Mouse (Mus musculus) thymus, postnatal 36 days (tissue): Measurements from ENCODE around the gene Banp.

Experiments
- DNase-seq, 2 experiments: peaks; one replicate each; pipeline ENCODE4 v3.0.0; 2022; ENCODE audit warnings: mixed read lengths in 2 of 2

Gene Banp

DNA sequence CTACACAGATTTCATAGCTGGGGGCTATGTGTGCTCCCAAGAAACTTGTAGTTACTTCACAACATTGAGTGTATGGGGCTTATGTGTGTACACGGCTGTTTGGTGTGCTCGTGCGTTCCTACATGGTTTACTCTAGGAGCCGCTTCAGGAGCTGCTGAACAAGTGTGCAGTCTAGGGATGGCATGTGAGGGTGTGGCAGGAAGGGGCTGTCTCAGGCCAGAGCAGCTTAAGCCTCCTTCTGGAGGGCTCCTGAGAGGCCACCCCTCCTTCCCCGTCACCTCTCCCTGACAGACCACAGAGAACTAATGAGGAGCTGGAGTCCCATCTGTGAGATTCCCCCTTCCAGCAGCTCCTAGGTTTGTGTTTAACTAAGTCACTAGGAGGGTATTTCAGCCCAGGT is 38.3 kb downstream of the Banp start:
- DNase-seq, result no peak

DNA sequence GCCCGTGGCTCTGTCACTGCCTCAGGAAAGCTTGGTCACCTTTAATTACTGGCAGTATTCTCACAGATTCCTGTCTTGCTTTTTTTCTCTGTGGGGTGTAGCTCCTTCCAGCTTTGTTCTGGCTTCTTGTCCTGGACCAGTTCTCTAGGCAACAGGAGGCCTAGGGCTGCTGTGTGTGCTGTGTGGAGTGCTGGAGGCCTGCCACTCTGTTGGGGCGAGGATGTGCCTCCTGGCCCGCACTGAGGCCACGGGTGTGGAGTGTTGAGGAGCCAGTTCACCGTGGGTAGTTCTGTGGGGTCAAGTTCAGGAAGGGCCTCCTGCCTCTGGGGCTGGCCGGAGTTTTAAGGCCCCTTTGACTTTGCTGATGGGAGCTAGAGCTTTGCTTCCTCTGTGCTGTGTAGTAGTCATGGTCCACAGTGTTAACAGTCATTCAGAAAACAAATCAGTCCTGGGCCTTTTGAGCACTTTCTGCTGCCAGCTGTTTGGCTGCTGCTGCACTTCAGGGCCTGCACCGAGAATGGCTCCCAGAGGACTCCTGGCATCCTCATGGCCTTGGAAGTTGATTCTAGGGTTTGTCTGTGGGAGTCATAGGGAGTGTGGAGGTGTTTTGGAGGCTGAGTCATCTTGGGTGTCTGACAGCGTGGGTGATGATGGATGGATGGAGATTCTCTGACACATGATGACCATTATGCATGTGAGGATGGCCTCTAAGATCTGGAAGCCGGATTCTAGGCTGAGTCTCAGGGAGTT is 41.1 kb downstream of the Banp start:
- no peak for DNase-seq

DNA sequence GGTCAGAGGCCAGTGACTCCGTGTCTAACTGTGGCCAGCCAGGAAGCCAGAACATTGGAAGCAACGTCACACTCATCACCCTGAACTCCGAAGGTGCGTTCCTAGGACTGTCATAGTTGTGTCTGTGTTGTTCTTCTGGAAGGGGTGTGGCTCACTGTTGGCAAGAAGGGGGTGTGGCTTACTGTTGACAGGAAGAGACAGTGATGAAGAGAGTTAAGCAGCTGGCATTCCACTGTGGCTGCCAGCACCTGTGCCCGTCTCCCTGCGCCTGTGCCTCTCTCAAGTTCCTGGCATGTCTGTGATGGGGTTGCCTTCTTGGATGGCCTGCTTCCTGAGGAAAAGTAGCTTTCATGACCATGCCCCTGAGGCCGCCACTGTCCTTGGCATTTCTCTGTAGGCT is 42.1 kb downstream of the Banp start:
- DNase-seq, result no peak

DNA sequence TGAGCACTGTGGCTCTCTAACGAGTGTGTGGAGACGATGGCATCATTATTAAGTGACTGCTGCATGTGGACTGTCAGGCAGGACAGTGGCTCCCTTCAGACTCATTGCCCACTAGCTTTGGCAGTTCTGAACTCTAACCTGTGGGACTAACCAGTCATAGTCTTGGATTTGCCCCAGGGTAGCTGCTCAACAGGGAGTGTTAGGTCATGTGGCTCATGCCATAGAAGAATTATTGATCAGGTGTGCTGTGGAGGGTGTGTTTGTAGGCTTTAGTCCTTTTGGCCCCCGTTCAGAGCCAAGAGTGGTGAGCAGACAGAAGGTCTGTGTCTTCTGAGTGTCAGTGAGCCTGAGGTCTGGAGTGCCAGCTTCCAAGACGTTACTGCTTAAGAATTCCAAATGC is 43.4 kb downstream of the Banp start:
- DNase-seq, result no peak

DNA sequence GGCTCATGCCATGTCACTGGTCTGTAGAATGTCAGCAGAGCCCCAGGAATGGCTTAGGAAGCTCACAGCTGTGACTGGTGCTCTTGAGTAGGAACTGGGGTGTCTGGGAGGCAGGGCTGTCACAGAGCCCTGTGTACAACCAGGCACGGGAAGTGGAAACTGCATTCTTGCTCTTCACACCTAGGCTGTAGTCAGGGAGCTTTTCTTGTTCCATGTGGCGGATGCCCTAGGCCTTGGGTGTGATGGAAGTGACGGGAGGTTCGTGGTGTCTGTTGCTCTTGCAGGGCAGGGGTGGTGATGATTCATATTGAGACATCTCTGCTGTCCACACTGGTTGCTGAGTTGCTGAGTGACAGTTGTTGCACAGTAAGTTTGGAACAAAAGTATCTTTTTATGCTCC is 45.6 kb downstream of the Banp start:
- DNase-seq, result no peak

DNA sequence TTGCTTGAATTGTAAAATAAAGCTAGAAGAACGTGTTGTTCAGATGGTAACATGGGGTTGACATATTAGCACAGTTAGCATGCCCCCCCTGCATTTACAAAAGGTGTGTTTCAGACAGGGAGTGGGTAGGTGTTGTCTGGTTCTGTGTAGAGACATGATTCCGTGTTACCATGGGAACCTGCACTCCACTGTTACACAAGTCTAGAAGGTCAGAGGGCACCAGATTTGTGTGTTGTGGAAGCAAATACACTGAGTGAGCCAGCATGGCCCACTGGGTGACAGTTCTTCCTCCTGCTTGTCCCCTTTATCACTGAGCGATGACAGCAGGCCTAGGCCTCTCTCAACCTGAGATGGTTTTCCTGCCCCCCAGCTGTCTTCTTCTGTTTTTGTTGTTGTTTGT is 46.3 kb downstream of the Banp start:
- no peak for DNase-seq

DNA sequence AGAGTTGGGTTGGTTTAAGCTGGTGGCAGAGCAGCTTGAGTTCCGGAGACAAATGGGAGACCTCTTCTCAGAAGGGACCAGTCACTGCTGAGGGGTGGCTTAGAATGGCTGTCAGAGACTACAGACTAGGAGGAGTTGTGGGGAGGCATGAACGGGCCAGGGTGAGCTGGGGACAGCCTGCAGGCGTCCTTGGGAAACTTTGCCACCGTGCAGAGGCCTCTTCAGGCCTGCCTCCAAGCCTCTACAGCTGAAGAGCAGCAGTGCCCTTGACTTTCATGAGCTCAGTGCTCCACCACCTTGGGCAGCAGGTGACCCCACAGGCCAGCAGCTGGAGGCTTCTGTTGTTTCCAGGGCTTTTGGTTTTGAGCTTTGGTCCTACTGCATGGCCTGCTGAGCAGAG is 49.1 kb downstream of the Banp start:
- no peak for DNase-seq

DNA sequence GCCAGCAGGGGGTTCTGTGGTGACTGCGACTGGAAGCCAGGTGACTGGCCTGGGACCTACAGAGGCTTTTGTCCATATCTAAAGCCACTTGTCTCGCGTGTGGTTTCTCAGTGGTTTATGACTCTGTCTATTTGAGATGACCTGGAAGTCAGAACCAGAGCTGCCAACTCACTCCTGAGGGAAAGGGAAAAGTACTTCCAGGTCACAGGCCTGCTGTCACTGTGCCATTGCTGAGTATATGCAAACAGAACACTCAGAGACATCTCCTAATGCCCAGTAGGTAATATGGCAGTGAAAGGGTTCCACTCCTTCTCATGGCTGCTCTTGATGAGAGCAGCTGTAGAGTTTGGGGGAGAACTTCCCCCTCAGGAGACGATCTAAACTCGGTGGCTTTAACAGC is 49.7 kb downstream of the Banp start:
- DNase-seq, result no peak

DNA sequence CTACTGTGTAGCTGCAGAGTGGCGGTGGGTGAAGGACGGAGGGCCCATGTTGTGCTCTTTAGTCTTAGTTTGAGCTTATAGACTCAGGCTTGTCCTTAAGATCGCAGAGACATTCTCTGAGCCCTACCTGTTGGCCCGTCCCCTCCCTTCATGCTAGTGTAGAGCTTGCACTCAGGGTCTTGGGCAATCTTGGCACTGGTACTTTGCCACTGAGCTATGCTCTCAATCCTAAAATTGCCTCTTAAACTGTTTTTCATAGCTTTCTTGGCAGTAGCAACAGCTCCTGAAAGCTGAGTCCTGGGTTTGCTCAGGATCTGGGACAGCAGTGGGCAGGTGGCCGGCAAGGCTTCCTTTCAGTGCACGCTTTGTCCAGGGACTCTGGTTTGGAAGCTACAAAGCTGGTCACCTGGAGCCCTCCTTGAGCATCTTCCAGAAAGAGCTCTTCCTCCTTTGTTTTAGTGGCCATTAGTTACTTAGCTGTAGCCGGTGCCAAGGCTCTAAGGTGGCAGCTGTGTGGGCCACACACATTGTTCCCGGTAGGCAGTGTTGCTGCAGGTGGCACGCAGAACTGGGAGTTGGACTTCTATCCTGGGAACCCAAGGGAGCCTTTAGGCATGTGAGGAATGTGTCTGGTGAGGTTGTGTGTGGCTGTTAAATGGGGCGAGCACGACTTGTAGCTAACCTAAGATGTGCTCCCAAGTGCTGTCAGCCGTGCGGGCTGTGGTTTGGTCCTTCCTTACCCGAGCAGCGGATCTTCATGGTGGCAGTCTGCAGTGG is 52.0 kb downstream of the Banp start:
- DNase-seq, result no peak

DNA sequence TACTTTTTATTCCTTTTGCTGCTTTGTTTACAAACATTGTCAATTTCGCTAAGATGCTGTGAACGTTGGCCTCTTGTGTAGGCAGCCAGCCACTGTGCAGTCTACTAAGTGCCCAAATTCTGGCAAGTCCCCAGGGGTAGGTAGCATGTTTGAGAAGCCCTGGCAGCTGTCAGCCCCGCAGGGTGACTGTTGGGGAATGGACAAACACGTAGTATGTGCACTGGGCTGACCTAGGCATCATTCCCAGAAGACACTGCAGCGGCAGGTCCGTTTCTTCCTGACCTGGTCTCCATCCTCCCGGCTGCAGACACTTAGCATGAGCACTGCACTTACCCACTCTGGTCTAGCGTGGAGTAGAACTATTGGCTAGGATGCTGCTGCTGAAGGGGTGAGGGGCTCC is 54.1 kb downstream of the Banp start:
- DNase-seq, result no peak

DNA sequence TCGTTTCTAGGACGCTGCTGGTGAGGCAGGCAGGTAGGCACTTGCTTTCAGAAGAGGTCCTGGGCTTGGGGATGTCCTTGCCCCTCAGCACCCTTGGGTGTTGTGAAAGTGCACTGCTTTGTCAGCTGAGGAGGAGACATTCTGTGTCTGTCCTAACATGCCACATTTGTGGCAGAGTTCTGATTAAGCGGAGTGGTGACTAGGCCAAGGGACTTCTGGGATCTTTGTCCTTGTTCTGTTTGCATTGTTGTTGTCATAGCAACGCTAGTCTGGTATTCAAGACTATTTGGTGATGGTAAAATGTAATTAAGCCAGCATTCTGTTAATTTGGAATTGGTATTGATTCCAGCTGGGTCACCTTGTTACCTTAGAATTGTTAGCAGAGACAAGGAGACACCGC is 54.6 kb downstream of the Banp start:
- no peak for DNase-seq

DNA sequence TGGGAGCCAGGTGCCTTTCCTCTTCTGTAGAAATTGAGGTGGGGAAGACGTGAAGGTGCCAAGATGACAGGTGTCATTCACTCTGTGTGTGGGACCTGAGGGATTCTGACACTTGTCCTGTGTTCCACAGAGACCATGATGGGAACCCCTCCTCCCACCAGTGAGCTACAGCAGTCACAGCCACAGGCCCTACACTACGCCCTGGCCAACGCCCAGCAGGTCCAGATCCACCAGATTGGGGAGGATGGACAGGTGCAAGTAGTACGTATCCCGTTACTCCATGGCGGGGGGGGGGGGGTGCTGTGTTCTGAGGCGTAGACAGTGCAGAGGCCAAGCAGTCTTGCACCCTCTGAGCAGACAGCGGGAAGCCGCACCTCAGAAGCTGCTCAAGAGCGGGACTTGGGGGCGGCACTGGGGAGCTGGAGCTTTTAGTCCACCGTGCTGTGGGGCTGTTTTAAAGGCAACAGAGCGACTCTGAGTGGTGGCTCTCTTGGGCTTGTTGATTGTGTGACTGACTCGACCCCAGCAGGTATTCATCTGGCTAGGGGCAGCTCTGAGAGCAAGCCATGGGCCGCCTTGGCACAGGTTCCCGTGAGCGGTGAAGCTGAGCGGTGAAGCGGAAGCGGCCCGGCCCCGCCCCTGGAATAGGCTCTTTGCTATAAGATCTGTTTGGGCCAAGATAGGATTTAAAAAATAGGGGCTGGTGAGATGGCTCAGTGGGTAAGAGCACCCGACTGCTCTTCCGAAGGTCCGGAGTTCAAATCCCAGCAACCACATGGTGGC is 56.1 kb downstream of the Banp start:
- DNase-seq, result no peak

DNA sequence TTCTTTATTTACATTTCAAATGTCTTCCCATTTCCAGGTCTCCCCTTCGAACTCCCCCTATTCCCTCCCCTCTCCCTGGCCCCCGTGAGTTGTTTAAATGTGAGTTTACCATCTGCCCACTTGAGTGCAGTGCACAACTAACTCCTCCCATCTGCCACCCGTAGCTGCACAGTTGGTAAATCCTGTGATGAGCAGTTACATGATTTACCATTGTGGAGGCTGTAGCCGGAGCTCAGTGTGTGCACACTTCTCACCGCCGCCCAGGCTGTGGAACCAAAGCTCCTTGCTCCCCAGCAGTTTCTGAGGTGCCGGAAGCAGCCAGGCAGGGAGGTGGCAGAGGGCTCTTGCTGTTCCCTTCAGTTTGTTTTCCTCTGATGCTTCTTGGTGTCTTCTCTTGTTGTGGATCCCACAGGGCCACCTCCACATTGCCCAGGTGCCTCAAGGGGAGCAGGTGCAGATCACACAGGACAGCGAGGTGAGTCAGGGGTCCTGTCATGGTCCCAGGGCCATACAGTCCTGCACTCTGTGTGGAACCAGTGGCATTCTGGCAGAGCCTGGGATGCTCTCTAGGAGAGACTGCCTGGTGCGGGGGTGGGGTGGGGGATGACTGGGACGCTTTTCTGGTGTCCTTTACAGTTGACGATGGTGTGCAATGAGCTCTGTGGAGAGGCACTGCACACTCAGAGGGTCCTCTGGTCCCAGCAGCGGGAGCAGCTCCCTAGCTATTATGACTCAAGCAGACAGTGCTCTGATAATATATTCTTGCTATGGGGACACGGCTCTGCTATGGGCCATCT is 57.3 kb downstream of the Banp start:
- no peak for DNase-seq

DNA sequence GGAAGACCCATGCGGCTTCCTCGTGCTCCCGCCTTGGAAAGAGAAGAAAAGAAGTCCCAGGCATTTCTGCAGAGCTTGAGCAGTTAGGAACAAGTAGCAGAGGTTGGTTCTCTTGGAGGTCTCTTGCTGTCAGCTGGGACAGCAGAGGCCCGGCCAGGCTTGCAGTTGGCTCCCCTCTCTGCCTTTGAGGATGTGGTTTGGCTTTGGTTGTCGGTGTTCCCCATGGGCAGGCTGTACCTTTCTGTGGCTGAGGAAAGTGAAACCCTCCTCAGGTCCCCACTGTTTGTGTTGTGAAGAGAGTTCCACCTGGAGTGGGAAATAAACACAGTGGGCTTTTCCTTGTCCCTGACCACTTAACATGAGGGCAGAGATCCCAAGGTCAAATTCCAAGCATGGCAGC is 58.8 kb downstream of the Banp start:
- DNase-seq, result no peak

DNA sequence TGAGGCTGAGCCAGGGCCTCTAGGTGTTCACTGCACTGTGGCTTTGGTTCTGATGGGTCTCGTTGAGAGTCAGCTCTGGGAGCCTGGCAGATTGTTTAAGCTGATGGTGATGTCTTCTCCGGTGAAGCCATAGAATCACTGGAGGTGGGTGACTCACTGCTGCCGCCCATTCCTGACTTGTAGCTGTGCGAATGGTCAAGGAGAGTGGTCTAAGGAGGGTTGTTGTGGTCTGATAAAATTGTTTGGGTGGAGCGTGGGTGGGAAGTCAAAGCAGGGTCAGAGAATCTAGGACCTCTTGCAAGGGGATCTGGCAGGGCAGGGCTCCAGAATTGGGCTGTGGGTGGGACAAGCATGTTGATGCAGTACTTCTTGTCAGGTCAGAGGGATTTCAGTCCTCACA is 61.1 kb downstream of the Banp start:
- no peak for DNase-seq

DNA sequence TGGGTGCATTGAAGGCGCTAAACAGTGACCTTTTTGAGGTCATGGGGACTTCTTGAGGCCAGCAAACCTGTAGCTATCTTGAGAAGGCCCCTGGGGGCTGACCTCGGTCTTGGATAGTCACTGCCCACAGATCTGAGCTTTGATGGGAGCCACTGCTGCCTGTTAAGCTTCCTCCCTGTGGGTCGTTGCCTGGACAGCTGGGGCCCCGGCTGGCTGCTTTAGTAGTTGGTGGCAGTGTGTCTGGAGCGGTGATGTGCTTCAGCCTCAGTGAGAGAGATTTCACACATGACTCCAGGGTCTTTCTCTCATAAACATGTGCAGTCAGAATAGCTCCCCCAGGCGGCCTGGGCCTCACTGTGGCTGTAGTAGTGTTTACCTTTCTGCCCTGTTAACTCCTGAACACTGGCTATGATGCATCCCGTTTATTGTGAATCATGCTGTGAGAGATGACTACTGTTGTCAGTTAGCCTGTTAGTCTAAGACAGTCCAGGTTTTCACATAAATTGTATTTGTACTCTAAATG is 61.6 kb downstream of the Banp start:
- DNase-seq, result no peak

DNA sequence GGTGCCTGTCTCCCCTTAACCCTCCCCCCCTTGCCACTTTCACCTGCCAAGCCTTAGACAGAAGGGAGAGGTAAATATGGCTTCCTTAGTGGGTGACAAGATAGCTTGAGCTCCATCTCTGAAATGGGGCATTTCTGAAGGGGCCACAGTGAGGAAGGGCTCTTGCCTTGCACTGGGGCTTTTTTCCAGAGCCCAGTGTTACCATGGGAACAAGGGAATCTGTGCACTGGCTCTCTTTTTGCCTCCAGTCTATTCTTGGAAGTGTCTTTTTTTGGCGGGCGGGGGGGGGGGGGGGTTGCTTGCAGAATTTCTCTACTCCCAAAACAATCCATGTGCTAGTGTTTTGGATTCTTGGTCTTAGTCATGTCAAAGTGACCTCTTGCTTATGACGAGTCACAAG is 65.1 kb downstream of the Banp start:
- no peak for DNase-seq

DNA sequence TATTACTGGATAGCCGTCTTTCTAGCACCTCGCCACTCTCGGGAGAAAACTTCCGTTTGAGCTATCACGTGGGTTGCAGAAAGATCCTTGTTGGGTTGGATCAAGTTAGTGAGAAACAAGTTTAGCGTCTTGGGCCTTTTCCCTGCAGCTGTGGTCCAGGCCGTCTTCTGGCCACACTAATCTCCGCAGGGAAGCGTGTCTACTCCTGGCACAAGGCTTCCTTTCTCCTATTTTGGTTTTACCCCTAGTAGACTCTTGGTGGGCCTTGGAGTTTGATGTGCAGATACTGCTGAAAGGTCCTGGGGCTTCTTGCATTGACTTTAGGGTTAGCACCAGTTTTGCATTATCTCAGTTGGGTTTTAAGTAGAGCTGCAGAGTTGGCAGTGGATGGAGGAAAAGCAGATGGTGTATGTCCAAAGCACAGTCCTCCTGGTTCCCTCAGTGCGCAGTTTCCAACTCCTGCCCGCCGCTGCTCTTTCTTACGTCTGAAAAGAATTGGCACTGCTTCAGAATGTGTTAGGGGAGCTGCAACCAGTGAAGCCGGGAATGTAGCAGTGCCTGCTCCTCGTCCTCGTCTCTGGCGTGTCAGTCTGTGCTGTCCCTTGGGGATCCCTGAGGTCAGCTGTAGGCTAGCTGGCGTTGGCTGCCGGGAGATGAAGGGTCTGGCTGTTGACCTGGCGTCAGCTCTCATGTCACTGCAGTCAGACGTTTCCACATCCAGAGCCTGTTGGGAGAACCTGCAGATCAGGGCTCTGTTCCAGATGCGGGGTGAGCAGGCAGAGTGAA is 68.7 kb downstream of the Banp start:
- no peak for DNase-seq

DNA sequence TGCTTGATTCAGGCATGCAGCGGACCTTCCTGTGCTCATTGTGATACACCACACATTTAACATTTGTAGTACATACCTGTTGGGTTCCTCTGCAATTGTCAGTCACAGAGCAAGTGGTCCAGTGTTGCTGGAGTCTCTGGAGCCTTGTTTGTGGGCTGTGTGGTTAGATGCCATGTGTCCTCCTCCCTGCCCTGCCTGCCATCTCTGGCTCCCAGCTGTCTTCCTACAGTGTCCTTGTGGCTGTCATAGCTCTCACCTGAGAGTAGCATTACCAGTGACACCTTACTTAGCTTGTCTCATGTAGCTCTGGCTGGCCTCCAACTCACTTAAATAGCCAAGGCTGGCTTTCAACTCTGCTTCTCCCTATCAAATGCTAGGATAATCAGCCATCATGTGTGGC is 69.6 kb downstream of the Banp start:
- DNase-seq, result no peak

DNA sequence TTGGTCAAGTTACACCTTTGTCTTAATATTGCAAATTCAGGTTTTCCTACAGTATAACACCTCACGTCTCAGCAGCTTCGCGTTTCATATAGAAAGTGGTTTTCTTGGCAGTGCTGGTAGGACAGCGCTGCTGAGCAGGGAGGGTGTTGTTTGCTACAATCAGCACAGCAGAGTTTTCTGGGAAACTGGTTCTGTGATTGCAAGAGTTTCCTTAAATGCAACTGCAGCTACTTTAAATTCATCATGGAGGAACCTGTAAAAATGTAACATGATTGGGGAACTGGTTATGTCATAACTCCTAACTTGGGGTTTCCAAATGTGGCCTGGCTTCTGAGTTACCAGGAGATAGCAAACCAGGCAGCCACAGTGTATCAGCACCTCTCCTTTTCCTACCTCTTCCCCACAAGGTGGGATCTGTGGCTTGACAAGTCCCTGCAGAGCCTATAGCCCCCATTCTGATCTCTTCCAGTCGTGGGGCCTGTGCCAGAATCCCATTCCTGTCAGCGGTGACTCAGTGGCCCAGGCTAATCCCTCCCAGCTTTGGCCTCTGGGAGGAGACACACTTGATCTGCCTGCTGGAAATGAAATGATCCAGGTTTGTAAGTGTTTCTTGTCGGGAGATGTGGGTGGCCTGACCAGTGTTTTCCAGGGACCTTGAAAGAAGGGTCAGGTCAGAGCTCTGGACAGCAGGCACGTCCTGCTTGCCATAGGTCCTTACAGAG is 70.7 kb downstream of the Banp start:
- no peak for DNase-seq

DNA sequence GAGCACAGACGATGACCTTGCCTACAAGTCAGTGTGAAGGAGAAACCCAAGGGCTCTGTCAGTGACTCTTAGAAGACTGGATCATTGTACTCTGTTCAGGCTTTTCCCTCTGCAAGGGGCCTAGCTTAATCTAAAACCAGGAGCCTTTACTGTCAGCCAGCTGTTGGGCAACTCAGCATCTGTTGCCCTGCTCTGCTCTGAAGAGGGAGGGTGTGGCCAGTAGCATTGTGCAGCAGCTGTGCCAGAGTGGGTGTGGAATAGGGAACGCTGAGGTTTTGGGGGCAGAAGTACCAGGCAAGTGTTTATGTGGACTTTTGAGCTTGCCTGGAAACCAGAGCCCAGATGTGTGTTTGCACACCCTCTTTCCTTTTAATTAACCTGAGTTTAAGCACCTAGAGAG is 72.2 kb downstream of the Banp start:
- DNase-seq, result no peak
